12 mouse cellular contexts compared by ENCODE assay signal in the genomic region with DNA sequence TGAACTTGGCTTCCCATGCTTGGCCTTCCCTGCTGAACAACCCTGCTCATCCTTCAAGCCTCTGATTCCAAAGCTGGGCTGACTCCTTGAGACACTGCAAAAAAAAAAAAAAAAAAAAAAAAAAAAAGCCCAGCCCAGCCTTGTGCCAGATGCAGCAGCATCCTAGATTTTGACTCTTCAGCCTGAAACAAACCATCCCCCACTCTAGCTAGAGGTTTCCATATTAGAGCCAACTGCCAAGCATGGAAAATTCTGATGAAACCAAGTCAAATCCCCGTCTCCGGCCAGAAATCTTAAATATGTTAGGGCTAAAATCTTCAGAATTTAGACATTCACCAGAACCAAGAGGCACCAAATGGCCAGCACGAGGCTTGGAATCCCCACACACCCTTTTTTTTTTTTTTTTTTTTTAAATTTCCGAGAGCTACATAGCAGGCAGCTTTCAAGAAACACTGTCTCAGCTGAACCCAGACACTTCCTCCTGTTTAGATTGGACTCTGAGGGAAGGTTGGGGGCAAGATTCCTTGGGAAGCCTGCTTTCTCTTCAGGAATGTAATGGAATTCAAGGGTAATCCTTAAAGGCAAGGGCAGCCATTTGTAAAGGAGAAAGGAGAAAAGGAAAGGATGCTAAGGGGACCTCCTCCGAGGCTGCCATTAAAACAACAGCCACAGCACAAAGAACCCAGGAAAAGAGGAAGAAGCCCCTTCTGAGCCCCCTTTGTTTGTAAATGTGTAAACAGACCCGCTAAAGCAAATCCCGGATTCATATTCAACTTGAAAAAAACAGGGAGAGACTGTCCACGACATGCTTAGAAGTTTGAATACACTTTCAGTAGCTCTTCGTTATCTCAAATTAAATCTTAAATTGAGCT.
DNase-seq lines count a peak whose midpoint lies in the region; ATAC-seq and TF ChIP-seq lines count a peak whose summit lies in the region.
"Had no signal": no experiment of that assay in that cellular context is flagged by ENCODE, and none has a peak within 500 bp of the region (broad histone marks: within the 10 kb centered on the region; RNA-seq: fewer than 3 reads in every experiment).

No protein-coding gene starts in this region.

- no peak for DNase-seq in frontal cortex, adult 2 months (ENCODE audit: extremely low spot score in 1 of 2, low spot score in 1 of 2)
- DNase-seq in lung, postnatal 0 days (ENCODE audit: low spot score), result peak; percentile 72
- no peak for DNase-seq in lung, postnatal 4 days
- DNase-seq in left cerebral cortex, postnatal 25 days (ENCODE audit: low spot score in 2 of 2), result no peak
- DNase-seq in cerebellum, postnatal 36 days, result no peak
- DNase-seq: B cell, adult 2 months; cerebellum, adult 18-20 months; layer of hippocampus, postnatal 36 days had no signal

- TF ChIP-seq EP300 in lung, postnatal 0 days (IDR thresholded peaks at IDR 0.05), result no peak; the same call in 1 of the 2 replicates

- ATAC-seq in frontal cortex, adult (ENCODE audit: low TSS enrichment), result 0 out of 2 replicates have a peak, but pooled peaks have one; percentile 18
- peak; percentile 40; the same call in 1 of the 2 replicates for ATAC-seq in lung, postnatal 0 days
- peak; percentile 34; the same call in 1 of the 2 replicates for ATAC-seq in stomach, embryonic 16.5 days (ENCODE audit: insufficient read depth, low FRiP score)
- ATAC-seq: hindbrain, postnatal 0 days had no signal

- no peaks in the 10 kb centered on the region for H3K36me3 ChIP-seq in lung, postnatal 0 days (ENCODE audit: insufficient read depth, low read length)
- no peaks in the 10 kb centered on the region for H3K36me3 ChIP-seq in stomach, embryonic 16.5 days (ENCODE audit: control insufficient read depth, insufficient read depth, low read length)

- TF ChIP-seq CTCF in lung, postnatal 0 days (IDR thresholded peaks at IDR 0.05), result no peak
- no peak for TF ChIP-seq CTCF in embryonic fibroblast, embryonic 13.5 days (IDR thresholded peaks at IDR 0.05; ENCODE audit: borderline replicate concordance, insufficient read depth, low read length)

- H3K27me3 ChIP-seq in lung, postnatal 0 days (replicated peaks; ENCODE audit: insufficient read depth, low read length), result no peaks in the 10 kb centered on the region
- no peaks in the 10 kb centered on the region for H3K27me3 ChIP-seq in stomach, embryonic 16.5 days (ENCODE audit: control insufficient read depth, insufficient read depth, low read length)

- 27% methylated on average over 9 of the region's 9 CpGs for WGBS in lung, postnatal 0 days
- 17% methylated on average over 9 of the region's 9 CpGs for whole genome bisulfite sequencing in stomach, embryonic 16.5 days

- intact Hi-C loops in left cerebral cortex, postnatal 25 days (cut with DNase I), result no loop called here

- no peak overlapping the region for H3K4me3 ChIP-seq in lung, postnatal 0 days (ENCODE audit: low read depth, low read length)
- no peak overlapping the region for H3K4me3 ChIP-seq in embryonic fibroblast, embryonic 13.5 days (ENCODE audit: insufficient read depth, low read length)
- no peak overlapping the region for H3K4me3 ChIP-seq in stomach, embryonic 16.5 days (replicated peaks; ENCODE audit: low read length)

- H3K9me3 ChIP-seq in lung, postnatal 0 days (ENCODE audit: low read length), result no peaks in the 10 kb centered on the region
- H3K9me3 ChIP-seq in stomach, embryonic 16.5 days (replicated peaks; ENCODE audit: control insufficient read depth, low read length), result no peaks in the 10 kb centered on the region

- no peak for TF ChIP-seq POLR2A in embryonic fibroblast, embryonic 13.5 days (IDR thresholded peaks at IDR 0.05; ENCODE audit: low read depth, low read length)

- no peak overlapping the region for H3K4me2 ChIP-seq in lung, postnatal 0 days (replicated peaks; ENCODE audit: low read depth, low read length)
- peak overlapping the region; percentile 7; the same call in 1 of the 2 replicates for H3K4me2 ChIP-seq in stomach, embryonic 16.5 days (ENCODE audit: low read depth, low read length)

- peaks cover 12% of the 10 kb centered on the region; the same call in 1 of the 2 replicates for H3K4me1 ChIP-seq in lung, postnatal 0 days (ENCODE audit: insufficient read depth, low read depth, low read length)
- no peaks in the 10 kb centered on the region for H3K4me1 ChIP-seq in embryonic fibroblast, embryonic 13.5 days (ENCODE audit: control insufficient read depth, insufficient read depth, low read length)
- peaks cover 13% of the 10 kb centered on the region for H3K4me1 ChIP-seq in stomach, embryonic 16.5 days (ENCODE audit: control insufficient read depth, insufficient read depth, low read length)

- H3K27ac ChIP-seq in lung, postnatal 0 days (ENCODE audit: low read length), result peak overlapping the region; percentile 54; the same call in 1 of the 2 replicates
- H3K27ac ChIP-seq in embryonic fibroblast, embryonic 13.5 days (ENCODE audit: insufficient read depth, low read length), result peak overlapping the region; percentile 81
- peak overlapping the region; percentile 83 for H3K27ac ChIP-seq in stomach, embryonic 16.5 days (ENCODE audit: low read length)
- H3K27ac ChIP-seq: hindbrain, postnatal 0 days had no signal

- H3K9ac ChIP-seq in lung, postnatal 0 days (replicated peaks; ENCODE audit: low read depth), result no peak overlapping the region
- peak overlapping the region; percentile 37; the same call in 1 of the 2 replicates for H3K9ac ChIP-seq in stomach, embryonic 16.5 days (ENCODE audit: low read length)
